Mouse (Mus musculus) cerebellum, adult 9-11 months (tissue): ENCODE results near the gene Gm26558.

Experiments
- DNase-seq: peaks from one replicate; pipeline ENCODE4 v3.0.0; 2022

Gene Gm26558

GRCm38 (mm10) chr2:70661715-70662495 lies at the start of gene Gm26558:
Gene Gm26558, minus strand, starts transcription at chr2:70662108.
- peak; percentile 42 for DNase-seq

GRCm38 (mm10) chr2:70710878-70711277 lies 49.0 kb upstream of the Gm26558 start:
- no peak for DNase-seq

GRCm38 (mm10) chr2:70710236-70710635 lies 48.3 kb upstream of the Gm26558 start:
- DNase-seq = no peak

- DNase-seq = no peak
These were observed 47.2 kb upstream of the Gm26558 start for GRCm38 (mm10) chr2:70708986-70709730.

- DNase-seq = no peak
These were observed 40.5 kb upstream of the Gm26558 start for GRCm38 (mm10) chr2:70702403-70702802.

GRCm38 (mm10) chr2:70701571-70701970 lies 39.7 kb upstream of the Gm26558 start:
- DNase-seq = no peak

GRCm38 (mm10) chr2:70700851-70701250 lies 38.9 kb upstream of the Gm26558 start:
- DNase-seq = no peak

- no peak for DNase-seq
These were observed 33.8 kb upstream of the Gm26558 start for GRCm38 (mm10) chr2:70695712-70696111.

- DNase-seq = no peak
These were observed 28.3 kb upstream of the Gm26558 start for GRCm38 (mm10) chr2:70690195-70690594.

- DNase-seq = no peak
These were observed 26.7 kb upstream of the Gm26558 start for GRCm38 (mm10) chr2:70688454-70689078.

- no peak for DNase-seq
These were observed 20.4 kb upstream of the Gm26558 start for GRCm38 (mm10) chr2:70682324-70682723.

- no peak for DNase-seq
These were observed 11.7 kb upstream of the Gm26558 start for GRCm38 (mm10) chr2:70673445-70674126.

GRCm38 (mm10) chr2:70672476-70672875 lies 10.6 kb upstream of the Gm26558 start:
- no peak for DNase-seq

- no peak for DNase-seq
These were observed 8.0 kb upstream of the Gm26558 start for GRCm38 (mm10) chr2:70669896-70670295.

- no peak for DNase-seq
These were observed 7.3 kb upstream of the Gm26558 start for GRCm38 (mm10) chr2:70669241-70669640.

- no peak for DNase-seq
These were observed 5.1 kb upstream of the Gm26558 start for GRCm38 (mm10) chr2:70667016-70667415.

GRCm38 (mm10) chr2:70663764-70664163 lies 1.9 kb upstream of the Gm26558 start:
- no peak for DNase-seq

- peak; percentile 96 for DNase-seq
These were observed 807 bp downstream of the Gm26558 start, which contains the start of gene Gorasp2 for GRCm38 (mm10) chr2:70660887-70661714. Gene Gorasp2, plus strand, starts transcription at chr2:70661576.

GRCm38 (mm10) chr2:70657083-70657482 lies 4.8 kb downstream of the Gm26558 start:
- no peak for DNase-seq

- DNase-seq = no peak
These were observed 10.1 kb downstream of the Gm26558 start for GRCm38 (mm10) chr2:70651820-70652219.

GRCm38 (mm10) chr2:70649471-70649870 lies 12.4 kb downstream of the Gm26558 start:
- no peak for DNase-seq

- DNase-seq = no peak
These were observed 13.6 kb downstream of the Gm26558 start for GRCm38 (mm10) chr2:70648271-70648670.
